Mouse (Mus musculus) brain, embryonic 14.5 days (tissue): Measurements from ENCODE around the gene Tff2.

ENCODE experiments used
- CTCF ChIP-seq: fragments of 200-500 bp; IDR thresholded peaks from 2 replicates; pipeline ENCODE4 v1.5.1; 2012; ENCODE audit warnings: inconsistent platforms, mild to moderate bottlenecking, moderate library complexity, borderline replicate concordance; ENCODE audit not compliant: insufficient read depth, insufficient read length; ENCODE audit errors: extremely low read depth
- POLR2A ChIP-seq: fragments of 200-500 bp; IDR thresholded peaks from 2 replicates; pipeline ENCODE4 v1.6.1; 2012; ENCODE audit warnings: mild to moderate bottlenecking, inconsistent platforms, borderline replicate concordance; ENCODE audit not compliant: poor library complexity, insufficient read depth, insufficient read length, severe bottlenecking; ENCODE audit errors: extremely low read depth

- TF ChIP-seq POLR2A = no peak
- no peak for TF ChIP-seq CTCF
Measured at GRCm38 (mm10) chr17:31191825-31192224, 47.7 kb upstream of the Tff2 start.
